Mouse (Mus musculus): ENCODE results near the gene Rhbdl3. TPM values are rescaled to one million over a fixed set of nuclear protein-coding genes. Genes with fewer than 3 reads are reported as not detected.

Gene Rhbdl3
- polyA plus RNA-seq, 1 experiment = 0.52 TPM

- TF ChIP-seq POLR2A (IDR thresholded peaks at IDR 0.05; ENCODE audit: borderline replicate concordance, control insufficient read depth, low read depth, low read length) (peak; percentile 96), CTCF (IDR thresholded peaks at IDR 0.05; ENCODE audit: control insufficient read depth, insufficient read depth, low read length) (no peak)
- Histone ChIP-seq H3K4me1 (ENCODE audit: control insufficient read depth, insufficient read depth, low read length) (peaks cover 2% of the 10 kb centered on the region; the same call in 1 of the 2 replicates), H3K4me3 (replicated peaks; ENCODE audit: control insufficient read depth, low read depth, low read length) (peak within 1 kb of the TSS; percentile 95), H3K27ac (ENCODE audit: control insufficient read depth, insufficient read depth, low read depth, low read length, poor library complexity) (peak within 1 kb of the TSS; percentile 91)
- WGBS = under 1% methylated on average over 33 of the region's 33 CpGs
Measured at GRCm38 (mm10) chr11:80383019-80383625, 82.4 kb downstream of the Rhbdl3 start, which contains the start of gene Zfp207. Gene Zfp207 (plus strand): TSS chr11:80383279.

- peak overlapping the region; percentile 95 for H3K4me3 ChIP-seq (replicated peaks; ENCODE audit: control insufficient read depth, low read depth, low read length)
- peak overlapping the region; percentile 91 for H3K27ac ChIP-seq (ENCODE audit: control insufficient read depth, insufficient read depth, low read depth, low read length, poor library complexity)
- TF ChIP-seq POLR2A (IDR thresholded peaks at IDR 0.05; ENCODE audit: borderline replicate concordance, control insufficient read depth, low read depth, low read length) (0 out of 2 replicates have a peak, but pooled peaks have one; percentile 19), CTCF (IDR thresholded peaks at IDR 0.05; ENCODE audit: control insufficient read depth, insufficient read depth, low read length) (no peak)
- peaks cover 2% of the 10 kb centered on the region; the same call in 1 of the 2 replicates for H3K4me1 ChIP-seq (ENCODE audit: control insufficient read depth, insufficient read depth, low read length)
- WGBS = 0% methylated on average over 20 of the region's 20 CpGs
Measured at GRCm38 (mm10) chr11:80383626-80384046, 82.9 kb downstream of the Rhbdl3 start.

GRCm38 (mm10) chr11:80384461-80384860 lies 83.7 kb downstream of the Rhbdl3 start:
- Histone ChIP-seq H3K4me3 (replicated peaks; ENCODE audit: control insufficient read depth, low read depth, low read length) (peak overlapping the region; percentile 65), H3K4me1 (ENCODE audit: control insufficient read depth, insufficient read depth, low read length) (peaks cover 2% of the 10 kb centered on the region; the same call in 1 of the 2 replicates), H3K27ac (ENCODE audit: control insufficient read depth, insufficient read depth, low read depth, low read length, poor library complexity) (no peak overlapping the region)
- TF ChIP-seq CTCF (IDR thresholded peaks at IDR 0.05; ENCODE audit: control insufficient read depth, insufficient read depth, low read length) (no peak), POLR2A (IDR thresholded peaks at IDR 0.05; ENCODE audit: borderline replicate concordance, control insufficient read depth, low read depth, low read length) (no peak)

GRCm38 (mm10) chr11:80385055-80385454 lies 84.3 kb downstream of the Rhbdl3 start:
- Histone ChIP-seq H3K4me1 (ENCODE audit: control insufficient read depth, insufficient read depth, low read length) (peaks cover 2% of the 10 kb centered on the region; the same call in 1 of the 2 replicates), H3K27ac (ENCODE audit: control insufficient read depth, insufficient read depth, low read depth, low read length, poor library complexity) (no peak overlapping the region), H3K4me3 (replicated peaks; ENCODE audit: control insufficient read depth, low read depth, low read length) (peak overlapping the region; percentile 58)
- TF ChIP-seq POLR2A (IDR thresholded peaks at IDR 0.05; ENCODE audit: borderline replicate concordance, control insufficient read depth, low read depth, low read length) (no peak), CTCF (IDR thresholded peaks at IDR 0.05; ENCODE audit: control insufficient read depth, insufficient read depth, low read length) (no peak)
- WGBS = 12% methylated on average over 4 of the region's 4 CpGs

GRCm38 (mm10) chr11:80386790-80387189 lies 86.1 kb downstream of the Rhbdl3 start:
- Histone ChIP-seq H3K27ac (ENCODE audit: control insufficient read depth, insufficient read depth, low read depth, low read length, poor library complexity) (no peak overlapping the region), H3K4me1 (ENCODE audit: control insufficient read depth, insufficient read depth, low read length) (peaks cover 2% of the 10 kb centered on the region; the same call in 1 of the 2 replicates), H3K4me3 (replicated peaks; ENCODE audit: control insufficient read depth, low read depth, low read length) (no peak overlapping the region)
- 42% methylated on average over 2 of the region's 2 CpGs for WGBS
- no peak for TF ChIP-seq POLR2A (IDR thresholded peaks at IDR 0.05; ENCODE audit: borderline replicate concordance, control insufficient read depth, low read depth, low read length)
- no peak for TF ChIP-seq CTCF (IDR thresholded peaks at IDR 0.05; ENCODE audit: control insufficient read depth, insufficient read depth, low read length)

- Histone ChIP-seq H3K27ac (ENCODE audit: control insufficient read depth, insufficient read depth, low read depth, low read length, poor library complexity) (no peak overlapping the region), H3K4me3 (replicated peaks; ENCODE audit: control insufficient read depth, low read depth, low read length) (no peak overlapping the region), H3K4me1 (ENCODE audit: control insufficient read depth, insufficient read depth, low read length) (peaks cover 2% of the 10 kb centered on the region; the same call in 1 of the 2 replicates)
- TF ChIP-seq CTCF (IDR thresholded peaks at IDR 0.05; ENCODE audit: control insufficient read depth, insufficient read depth, low read length) (no peak), POLR2A (IDR thresholded peaks at IDR 0.05; ENCODE audit: borderline replicate concordance, control insufficient read depth, low read depth, low read length) (no peak)
- 61% methylated on average over 1 of the region's 1 CpGs for WGBS
Measured at GRCm38 (mm10) chr11:80389885-80390284, 89.2 kb downstream of the Rhbdl3 start.

- WGBS = 88% methylated on average over 2 of the region's 2 CpGs
- H3K4me3 ChIP-seq (replicated peaks; ENCODE audit: control insufficient read depth, low read depth, low read length) = no peak overlapping the region
- TF ChIP-seq POLR2A (IDR thresholded peaks at IDR 0.05; ENCODE audit: borderline replicate concordance, control insufficient read depth, low read depth, low read length) (no peak), CTCF (IDR thresholded peaks at IDR 0.05; ENCODE audit: control insufficient read depth, insufficient read depth, low read length) (no peak)
- H3K27ac ChIP-seq (ENCODE audit: control insufficient read depth, insufficient read depth, low read depth, low read length, poor library complexity) = no peak overlapping the region
- H3K4me1 ChIP-seq (ENCODE audit: control insufficient read depth, insufficient read depth, low read length) = no peaks in the 10 kb centered on the region; the same call in 1 of the 2 replicates
Measured at GRCm38 (mm10) chr11:80391407-80392120, 90.9 kb downstream of the Rhbdl3 start.

- Histone ChIP-seq H3K27ac (ENCODE audit: control insufficient read depth, insufficient read depth, low read depth, low read length, poor library complexity) (no peak overlapping the region), H3K4me1 (ENCODE audit: control insufficient read depth, insufficient read depth, low read length) (no peaks in the 10 kb centered on the region), H3K4me3 (replicated peaks; ENCODE audit: control insufficient read depth, low read depth, low read length) (no peak overlapping the region)
- TF ChIP-seq CTCF (IDR thresholded peaks at IDR 0.05; ENCODE audit: control insufficient read depth, insufficient read depth, low read length) (no peak), POLR2A (IDR thresholded peaks at IDR 0.05; ENCODE audit: borderline replicate concordance, control insufficient read depth, low read depth, low read length) (no peak)
- 87% methylated on average over 3 of the region's 3 CpGs for WGBS
Measured at GRCm38 (mm10) chr11:80395930-80396329, 95.2 kb downstream of the Rhbdl3 start.

Data from bone marrow, adult 2 months (tissue).